Mouse (Mus musculus): ENCODE results near the gene Dcun1d1. TPM values are rescaled to one million over a fixed set of nuclear protein-coding genes. Genes with fewer than 3 reads are reported as not detected.
A peak's percentile ranks its signal among the peaks of the same experiment; 100 is the strongest.

Dcun1d1 gene
- polyA plus RNA-seq, 1 experiment from 2014 or later: 103 TPM

DNA sequence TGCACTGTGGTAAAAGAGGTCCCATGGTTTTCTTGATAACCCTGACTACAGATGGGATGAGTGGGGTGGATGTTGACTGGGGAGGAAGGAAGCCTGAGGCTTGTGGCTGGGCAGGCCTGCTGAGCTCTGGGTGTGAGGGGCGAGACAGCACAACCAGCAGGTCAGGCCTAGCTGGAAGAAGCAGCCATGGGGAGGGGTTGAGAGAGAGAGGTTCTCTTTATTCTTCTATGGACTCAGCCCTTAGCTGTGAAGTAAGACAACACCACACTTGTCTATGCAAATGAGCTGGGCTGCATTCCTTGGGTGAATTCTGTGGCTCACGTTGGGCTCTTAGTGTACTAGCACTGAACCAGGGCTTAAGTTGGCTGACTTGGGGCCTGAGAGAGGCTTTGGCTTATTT is 2.8 kb upstream of the Dcun1d1 start:
- no peak for DNase-seq (ENCODE audit: low spot score)
- Histone ChIP-seq H3K9me3 (replicated peaks; ENCODE audit: control insufficient read depth, low read length) (no peaks in the 10 kb centered on the region), H3K4me1 (ENCODE audit: control insufficient read depth, insufficient read depth, low read length) (no peaks in the 10 kb centered on the region), H3K9ac (ENCODE audit: low read length) (no peak overlapping the region), H3K27ac (ENCODE audit: low read depth, low read length) (no peak overlapping the region), H3K27me3 (replicated peaks; ENCODE audit: control insufficient read depth, insufficient read depth, low read length) (no peaks in the 10 kb centered on the region), H3K4me3 (ENCODE audit: low read depth, low read length) (no peak overlapping the region), H3K36me3 (ENCODE audit: control insufficient read depth, insufficient read depth, low read length) (0 out of 2 replicates have a peak, but pooled peaks cover 5% of the 10 kb centered on the region), H3K4me2 (ENCODE audit: low read length) (no peak overlapping the region)
- WGBS: 29% methylated on average over 2 of the region's 2 CpGs
- ATAC-seq: no peak

DNA sequence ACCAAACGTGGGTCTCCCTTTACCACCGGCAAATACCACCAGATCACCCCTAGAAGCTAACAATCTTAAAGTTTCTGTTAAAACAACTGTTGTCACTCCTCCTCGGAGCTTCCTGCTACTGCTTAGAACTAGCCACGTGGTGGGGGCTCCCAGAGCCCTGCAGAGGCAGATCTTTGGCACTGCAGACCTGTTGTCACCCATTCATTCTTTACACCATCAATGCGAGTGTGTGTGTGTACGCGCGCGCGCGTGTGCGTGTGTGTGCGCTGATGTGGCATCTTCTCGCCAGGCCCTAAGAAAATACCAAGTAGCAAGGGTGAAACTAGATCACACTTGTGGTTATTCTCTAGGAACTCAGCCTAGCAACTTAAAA is 3.9 kb downstream of the Dcun1d1 start:
- peak overlapping the region; percentile 95 for H3K9ac ChIP-seq (ENCODE audit: low read length)
- H3K9me3 ChIP-seq (replicated peaks; ENCODE audit: control insufficient read depth, low read length): no peaks in the 10 kb centered on the region
- DNase-seq (ENCODE audit: low spot score): peak; percentile 72
- peak overlapping the region; percentile 87 for H3K4me3 ChIP-seq (ENCODE audit: low read depth, low read length)
- peaks cover 13% of the 10 kb centered on the region for H3K4me1 ChIP-seq (ENCODE audit: control insufficient read depth, insufficient read depth, low read length)
- ATAC-seq: peak; percentile 49
- 0 out of 2 replicates have a peak, but pooled peaks cover 5% of the 10 kb centered on the region for H3K36me3 ChIP-seq (ENCODE audit: control insufficient read depth, insufficient read depth, low read length)
- WGBS: under 1% methylated on average over 14 of the region's 14 CpGs
- H3K4me2 ChIP-seq (ENCODE audit: low read length): peak overlapping the region; percentile 91
- H3K27ac ChIP-seq (ENCODE audit: low read depth, low read length): no peak overlapping the region
- H3K27me3 ChIP-seq (replicated peaks; ENCODE audit: control insufficient read depth, insufficient read depth, low read length): no peaks in the 10 kb centered on the region

GRCm38 (mm10) chr3:35932735-35933404 is 4.4 kb downstream of the Dcun1d1 start:
- DNase-seq (ENCODE audit: low spot score): peak; percentile 85
- 0% methylated on average over 45 of the region's 73 CpGs for WGBS
- H3K9ac ChIP-seq (ENCODE audit: low read length): peak overlapping the region; percentile 95
- no peaks in the 10 kb centered on the region for H3K9me3 ChIP-seq (replicated peaks; ENCODE audit: control insufficient read depth, low read length)
- no peaks in the 10 kb centered on the region for H3K27me3 ChIP-seq (replicated peaks; ENCODE audit: control insufficient read depth, insufficient read depth, low read length)
- H3K4me3 ChIP-seq (ENCODE audit: low read depth, low read length): peak overlapping the region; percentile 87
- 0 out of 2 replicates have a peak, but pooled peaks cover 5% of the 10 kb centered on the region for H3K36me3 ChIP-seq (ENCODE audit: control insufficient read depth, insufficient read depth, low read length)
- peaks cover 13% of the 10 kb centered on the region for H3K4me1 ChIP-seq (ENCODE audit: control insufficient read depth, insufficient read depth, low read length)
- H3K27ac ChIP-seq (ENCODE audit: low read depth, low read length): peak overlapping the region; percentile 91
- peak; percentile 95 for ATAC-seq
- peak overlapping the region; percentile 91 for H3K4me2 ChIP-seq (ENCODE audit: low read length)

GRCm38 (mm10) chr3:35931896-35932727 is 5.1 kb downstream of the Dcun1d1 start:
- Histone ChIP-seq H3K4me3 (ENCODE audit: low read depth, low read length) (peak overlapping the region; percentile 87), H3K9me3 (replicated peaks; ENCODE audit: control insufficient read depth, low read length) (no peaks in the 10 kb centered on the region), H3K27me3 (replicated peaks; ENCODE audit: control insufficient read depth, insufficient read depth, low read length) (no peaks in the 10 kb centered on the region), H3K4me1 (ENCODE audit: control insufficient read depth, insufficient read depth, low read length) (peaks cover 13% of the 10 kb centered on the region), H3K36me3 (ENCODE audit: control insufficient read depth, insufficient read depth, low read length) (0 out of 2 replicates have a peak, but pooled peaks cover under 1% of the 10 kb centered on the region), H3K27ac (ENCODE audit: low read depth, low read length) (peak overlapping the region; percentile 91), H3K4me2 (ENCODE audit: low read length) (peak overlapping the region; percentile 91), H3K9ac (ENCODE audit: low read length) (peak overlapping the region; percentile 95)
- DNase-seq (ENCODE audit: low spot score) (peak; percentile 57), ATAC-seq (peak; percentile 79)
- WGBS: under 1% methylated on average over 59 of the region's 65 CpGs

- H3K36me3 ChIP-seq (ENCODE audit: control insufficient read depth, insufficient read depth, low read length): no peaks in the 10 kb centered on the region
- H3K9ac ChIP-seq (ENCODE audit: low read length): peak overlapping the region; percentile 95
- H3K4me3 ChIP-seq (ENCODE audit: low read depth, low read length): peak overlapping the region; percentile 87
- peaks cover 13% of the 10 kb centered on the region for H3K4me1 ChIP-seq (ENCODE audit: control insufficient read depth, insufficient read depth, low read length)
- ATAC-seq (no peak), DNase-seq (ENCODE audit: low spot score) (no peak)
- H3K9me3 ChIP-seq (replicated peaks; ENCODE audit: control insufficient read depth, low read length): no peaks in the 10 kb centered on the region
- peak overlapping the region; percentile 91 for H3K4me2 ChIP-seq (ENCODE audit: low read length)
- no peaks in the 10 kb centered on the region for H3K27me3 ChIP-seq (replicated peaks; ENCODE audit: control insufficient read depth, insufficient read depth, low read length)
- no peak overlapping the region for H3K27ac ChIP-seq (ENCODE audit: low read depth, low read length)
- 31% methylated on average over 7 of the region's 7 CpGs for WGBS
These were observed 5.9 kb downstream of the Dcun1d1 start for GRCm38 (mm10) chr3:35931359-35931758.

- Histone ChIP-seq H3K4me3 (ENCODE audit: low read depth, low read length) (no peak overlapping the region), H3K27ac (ENCODE audit: low read depth, low read length) (no peak overlapping the region), H3K36me3 (ENCODE audit: control insufficient read depth, insufficient read depth, low read length) (no peaks in the 10 kb centered on the region), H3K4me2 (ENCODE audit: low read length) (no peak overlapping the region), H3K9ac (ENCODE audit: low read length) (no peak overlapping the region), H3K9me3 (replicated peaks; ENCODE audit: control insufficient read depth, low read length) (no peaks in the 10 kb centered on the region), H3K4me1 (ENCODE audit: control insufficient read depth, insufficient read depth, low read length) (peaks cover 13% of the 10 kb centered on the region), H3K27me3 (replicated peaks; ENCODE audit: control insufficient read depth, insufficient read depth, low read length) (no peaks in the 10 kb centered on the region)
- WGBS: 76% methylated on average over 8 of the region's 8 CpGs
- DNase-seq (ENCODE audit: low spot score) (no peak), ATAC-seq (no peak)
These were observed 7.4 kb downstream of the Dcun1d1 start for GRCm38 (mm10) chr3:35929831-35930230.

- 67% methylated on average over 3 of the region's 3 CpGs for WGBS
- Histone ChIP-seq H3K4me2 (ENCODE audit: low read length) (no peak overlapping the region), H3K4me1 (ENCODE audit: control insufficient read depth, insufficient read depth, low read length) (peaks cover 13% of the 10 kb centered on the region), H3K27me3 (replicated peaks; ENCODE audit: control insufficient read depth, insufficient read depth, low read length) (no peaks in the 10 kb centered on the region), H3K36me3 (ENCODE audit: control insufficient read depth, insufficient read depth, low read length) (no peaks in the 10 kb centered on the region), H3K27ac (ENCODE audit: low read depth, low read length) (no peak overlapping the region), H3K9ac (ENCODE audit: low read length) (no peak overlapping the region), H3K9me3 (replicated peaks; ENCODE audit: control insufficient read depth, low read length) (no peaks in the 10 kb centered on the region), H3K4me3 (ENCODE audit: low read depth, low read length) (no peak overlapping the region)
- no peak for ATAC-seq
- no peak for DNase-seq (ENCODE audit: low spot score)
These were observed 7.8 kb downstream of the Dcun1d1 start for GRCm38 (mm10) chr3:35929406-35929805.

DNA sequence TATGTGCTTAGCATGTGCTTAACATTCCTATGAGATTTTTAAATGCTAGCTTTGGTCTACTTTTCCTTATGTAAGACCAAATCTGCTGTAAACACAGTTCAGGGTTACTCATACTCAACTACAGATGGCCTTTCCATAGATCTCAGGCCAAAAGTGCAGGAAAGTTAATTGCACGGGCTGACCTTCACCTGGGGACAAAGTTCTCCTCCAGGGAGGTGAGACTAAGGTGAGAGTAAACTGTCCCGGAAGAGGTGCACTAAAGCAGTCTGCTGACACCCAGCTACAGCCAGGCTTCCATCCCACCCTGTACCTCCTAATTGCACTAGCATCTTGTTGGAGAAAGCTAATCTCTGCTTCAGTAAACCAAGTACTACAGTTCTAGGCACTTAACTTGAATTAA is 11.4 kb downstream of the Dcun1d1 start:
- Histone ChIP-seq H3K9ac (ENCODE audit: low read length) (no peak overlapping the region), H3K27me3 (replicated peaks; ENCODE audit: control insufficient read depth, insufficient read depth, low read length) (no peaks in the 10 kb centered on the region), H3K4me3 (ENCODE audit: low read depth, low read length) (no peak overlapping the region), H3K4me1 (ENCODE audit: control insufficient read depth, insufficient read depth, low read length) (peaks cover 1% of the 10 kb centered on the region; the same call in 1 of the 2 replicates), H3K9me3 (replicated peaks; ENCODE audit: control insufficient read depth, low read length) (no peaks in the 10 kb centered on the region), H3K4me2 (ENCODE audit: low read length) (no peak overlapping the region), H3K36me3 (ENCODE audit: control insufficient read depth, insufficient read depth, low read length) (no peaks in the 10 kb centered on the region), H3K27ac (ENCODE audit: low read depth, low read length) (no peak overlapping the region)
- ATAC-seq (no peak), DNase-seq (ENCODE audit: low spot score) (no peak)
- 85% methylated on average over 2 of the region's 2 CpGs for WGBS

DNA sequence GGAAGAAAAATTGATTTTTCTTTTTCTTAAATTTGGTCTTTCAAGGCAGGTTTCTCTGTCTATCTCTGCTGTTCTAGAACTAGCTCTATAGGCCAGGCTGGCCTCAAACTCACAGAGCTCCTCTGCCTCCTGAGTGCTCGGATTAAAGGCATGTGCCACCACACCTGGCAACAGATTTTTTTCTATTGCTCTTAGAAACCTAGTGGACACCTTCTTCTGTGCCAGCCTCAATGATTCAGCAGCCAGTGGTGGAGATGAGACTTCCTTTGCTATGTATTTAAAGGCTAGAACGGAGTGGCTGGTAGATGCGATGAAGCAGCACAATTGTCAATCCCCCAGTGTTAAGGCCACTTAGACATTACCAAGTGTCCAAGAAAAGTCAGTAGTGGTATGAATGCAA is 13.2 kb downstream of the Dcun1d1 start:
- Histone ChIP-seq H3K36me3 (ENCODE audit: control insufficient read depth, insufficient read depth, low read length) (no peaks in the 10 kb centered on the region), H3K9me3 (replicated peaks; ENCODE audit: control insufficient read depth, low read length) (no peaks in the 10 kb centered on the region), H3K27ac (ENCODE audit: low read depth, low read length) (no peak overlapping the region), H3K27me3 (replicated peaks; ENCODE audit: control insufficient read depth, insufficient read depth, low read length) (no peaks in the 10 kb centered on the region), H3K4me2 (ENCODE audit: low read length) (no peak overlapping the region), H3K4me3 (ENCODE audit: low read depth, low read length) (no peak overlapping the region), H3K4me1 (ENCODE audit: control insufficient read depth, insufficient read depth, low read length) (no peaks in the 10 kb centered on the region), H3K9ac (ENCODE audit: low read length) (no peak overlapping the region)
- no peak for ATAC-seq
- no peak for DNase-seq (ENCODE audit: low spot score)
- WGBS: 82% methylated on average over 3 of the region's 3 CpGs

Measured in forebrain, embryonic 14.5 days (tissue).